Mouse (Mus musculus): ENCODE measurements at regions not wholly inside any gene's neighbourhood (a gene's known extent, or its start where the extent isn't known, plus 50 kb on each side); places are given as distances from the start of the nearest gene placed in this dataset.

DNA sequence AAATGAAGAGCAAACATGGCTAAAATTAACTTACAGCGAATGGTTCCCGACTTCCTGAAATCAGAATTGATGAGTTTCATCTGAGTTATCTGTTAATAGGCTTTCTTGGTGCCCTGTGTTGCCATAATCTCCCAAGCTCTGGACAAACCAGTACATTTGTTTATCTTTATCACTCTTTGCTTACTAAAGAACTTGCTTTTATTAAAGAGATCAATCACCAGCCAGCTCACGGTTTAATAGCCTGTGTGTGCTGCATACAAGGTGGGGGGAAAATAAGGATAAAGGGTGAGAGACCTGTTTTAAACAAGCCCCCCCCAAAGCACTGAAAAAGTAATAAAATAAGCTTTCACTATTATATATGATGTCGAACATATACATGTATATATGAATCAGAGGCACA lies 441.3 kb downstream of the Rwdd3 start:
- Histone ChIP-seq H3K27ac (peak overlapping the region; percentile 83), H3K4me3 (no peak overlapping the region)
- no peak for TF ChIP-seq CTCF (IDR thresholded peaks at IDR 0.05)
- DNase-seq (ENCODE audit: extremely low spot score in 1 of 2, low spot score in 2 of 2) = no peak
- intact Hi-C loops (cut with DNase I) = loop anchor here (5.0 kb wide), 1 partner anchor 372 kb away; no protein-coding TSS in a partner anchor

GRCm38 (mm10) chr3:120729671-120730070 lies 441.8 kb downstream of the Rwdd3 start:
- DNase-seq (ENCODE audit: extremely low spot score in 1 of 2, low spot score in 2 of 2) = peak; percentile 25 to 58
- peak overlapping the region; percentile 83 for H3K27ac ChIP-seq
- intact Hi-C loops (cut with DNase I) = loop anchor here (5.0 kb wide), 1 partner anchor 373 kb away; no protein-coding TSS in a partner anchor
- TF ChIP-seq CTCF (IDR thresholded peaks at IDR 0.05) = no peak
- H3K4me3 ChIP-seq = no peak overlapping the region

DNA sequence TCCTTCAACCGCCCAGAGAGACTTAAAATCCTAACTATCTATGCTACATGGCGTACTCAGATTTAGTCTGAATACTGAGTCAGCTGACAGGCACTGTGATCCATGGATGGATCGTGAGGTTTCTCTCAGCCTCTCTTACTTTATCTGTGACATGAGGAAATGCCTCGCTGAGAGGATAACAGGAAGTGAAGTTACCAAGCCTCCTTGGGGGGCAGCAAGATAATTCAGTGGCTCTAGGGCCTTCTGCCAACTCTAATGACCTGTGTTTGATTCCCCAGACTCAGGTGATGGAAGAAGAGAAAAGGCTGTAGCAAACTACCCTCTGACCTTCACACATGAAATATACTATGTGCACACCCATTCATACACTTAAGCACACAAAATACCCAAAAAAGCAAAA lies 486.3 kb downstream of the Rwdd3 start:
- no peak for TF ChIP-seq CTCF (IDR thresholded peaks at IDR 0.05)
- no peak overlapping the region for H3K4me3 ChIP-seq
- no peak for DNase-seq (ENCODE audit: extremely low spot score in 1 of 2, low spot score in 2 of 2)
- intact Hi-C loops (cut with DNase I) = no loop called here
- H3K27ac ChIP-seq = no peak overlapping the region

GRCm38 (mm10) chr3:120675906-120676305 lies 495.6 kb downstream of the Rwdd3 start:
- no peak for TF ChIP-seq CTCF (IDR thresholded peaks at IDR 0.05)
- intact Hi-C loops (cut with DNase I) = no loop called here
- no peak overlapping the region for H3K27ac ChIP-seq
- no peak for DNase-seq (ENCODE audit: extremely low spot score in 1 of 2, low spot score in 2 of 2)
- H3K4me3 ChIP-seq = no peak overlapping the region

DNA sequence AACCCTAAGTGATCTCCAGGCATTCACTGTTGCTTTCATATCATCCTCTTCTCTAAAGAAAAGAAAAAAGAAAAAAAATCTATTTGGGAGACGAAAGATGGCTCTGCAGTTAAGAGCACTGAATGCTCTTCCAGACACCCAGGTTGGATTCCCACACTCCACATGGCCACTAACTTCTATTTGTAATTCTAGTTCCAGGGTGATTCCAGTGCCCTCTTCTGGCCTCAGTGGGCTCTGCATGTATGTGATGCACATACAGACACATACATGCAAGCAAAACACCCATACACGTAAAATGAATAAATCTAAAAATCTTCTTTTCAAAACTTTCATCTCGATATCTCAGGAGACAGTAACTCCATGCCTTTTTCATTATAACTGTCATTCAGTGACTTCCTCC lies 502.8 kb downstream of the Rwdd3 start:
- no peak overlapping the region for H3K27ac ChIP-seq
- intact Hi-C loops (cut with DNase I) = no loop called here
- no peak overlapping the region for H3K4me3 ChIP-seq
- no peak for DNase-seq (ENCODE audit: extremely low spot score in 1 of 2, low spot score in 2 of 2)
- TF ChIP-seq CTCF (IDR thresholded peaks at IDR 0.05) = no peak; the same call in 1 of the 2 replicates

DNA sequence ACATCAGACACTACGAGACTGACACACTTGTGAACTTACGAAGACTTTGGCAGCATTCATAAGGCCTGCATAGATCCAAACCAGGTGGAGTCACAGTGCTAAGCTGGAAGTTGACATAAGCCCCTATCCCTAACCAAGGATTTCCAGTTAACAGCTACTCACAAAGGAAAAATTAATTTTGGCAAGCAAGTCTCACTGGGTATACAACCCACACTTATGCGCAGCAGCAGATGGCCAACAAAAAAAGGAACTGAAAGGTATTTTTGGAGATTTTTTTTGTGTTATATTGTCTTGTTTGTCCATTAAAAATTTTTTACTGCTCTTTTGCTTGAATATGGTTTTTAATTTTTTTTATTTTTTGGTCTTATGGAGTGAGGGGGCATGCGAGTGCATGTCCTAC lies 509.0 kb downstream of the Rwdd3 start:
- intact Hi-C loops (cut with DNase I) = no loop called here
- peak in 1 of 2 experiments; percentile 13 for DNase-seq (ENCODE audit: extremely low spot score in 1 of 2, low spot score in 2 of 2)
- no peak overlapping the region for H3K4me3 ChIP-seq
- no peak overlapping the region for H3K27ac ChIP-seq
- no peak for TF ChIP-seq CTCF (IDR thresholded peaks at IDR 0.05)

- TF ChIP-seq CTCF (IDR thresholded peaks at IDR 0.05) = no peak
- Histone ChIP-seq H3K4me3 (no peak overlapping the region), H3K27ac (no peak overlapping the region)
- DNase-seq (ENCODE audit: extremely low spot score in 1 of 2, low spot score in 2 of 2) = no peak
- intact Hi-C loops (cut with DNase I) = no loop called here
Observed at GRCm38 (mm10) chr3:120660776-120661175, 510.7 kb downstream of the Rwdd3 start.

- TF ChIP-seq CTCF (IDR thresholded peaks at IDR 0.05) = no peak
- no peak overlapping the region for H3K4me3 ChIP-seq
- no peak overlapping the region for H3K27ac ChIP-seq
- intact Hi-C loops (cut with DNase I) = no loop called here
- no peak for DNase-seq (ENCODE audit: extremely low spot score in 1 of 2, low spot score in 2 of 2)
Observed at GRCm38 (mm10) chr3:120649047-120649868, 522.2 kb downstream of the Rwdd3 start.

GRCm38 (mm10) chr3:120648391-120648790 lies 523.1 kb downstream of the Rwdd3 start:
- Histone ChIP-seq H3K27ac (no peak overlapping the region), H3K4me3 (no peak overlapping the region)
- peak in 1 of 2 experiments; percentile 15 for DNase-seq (ENCODE audit: extremely low spot score in 1 of 2, low spot score in 2 of 2)
- TF ChIP-seq CTCF (IDR thresholded peaks at IDR 0.05) = no peak
- intact Hi-C loops (cut with DNase I) = no loop called here

GRCm38 (mm10) chr3:120636669-120637305 lies 534.7 kb downstream of the Rwdd3 start:
- no peak overlapping the region for H3K4me3 ChIP-seq
- peak; percentile 16 to 25 for DNase-seq (ENCODE audit: extremely low spot score in 1 of 2, low spot score in 2 of 2)
- intact Hi-C loops (cut with DNase I) = no loop called here

GRCm38 (mm10) chr3:120618358-120618757 lies 553.1 kb downstream of the Rwdd3 start:
- TF ChIP-seq CTCF (IDR thresholded peaks at IDR 0.05) = no peak
- H3K27ac ChIP-seq = no peak overlapping the region
- H3K4me3 ChIP-seq = no peak overlapping the region
- intact Hi-C loops (cut with DNase I) = no loop called here
- DNase-seq (ENCODE audit: extremely low spot score in 1 of 2, low spot score in 2 of 2) = no peak

More at GRCm38 (mm10) chr3:120636669-120637305, 534.7 kb downstream of the Rwdd3 start:
- no peak for TF ChIP-seq CTCF (IDR thresholded peaks at IDR 0.05)
- H3K27ac ChIP-seq = no peak overlapping the region; the same call in 1 of the 2 replicates

- intact Hi-C loops (cut with DNase I) = no loop called here
- no peak for TF ChIP-seq CTCF (IDR thresholded peaks at IDR 0.05)
- Histone ChIP-seq H3K27ac (no peak overlapping the region), H3K4me3 (no peak overlapping the region)
- DNase-seq (ENCODE audit: extremely low spot score in 1 of 2, low spot score in 2 of 2) = no peak
Observed at GRCm38 (mm10) chr3:120594226-120594625, 577.3 kb downstream of the Rwdd3 start.
